Mouse (Mus musculus): ENCODE measurements at regions not wholly inside any gene's neighbourhood (a gene's known extent, or its start where the extent isn't known, plus 50 kb on each side); places are given as distances from the start of the nearest gene placed in this dataset.

GRCm38 (mm10) chr13:42358588-42358987 is 57.3 kb downstream of the Edn1 start:
- WGBS, result 85% methylated on average over 9 of the region's 9 CpGs
- no peak overlapping the region for H3K4me2 ChIP-seq (ENCODE audit: low read depth, low read length)
- H3K27ac ChIP-seq (ENCODE audit: low read depth, low read length), result no peak overlapping the region
- no peak overlapping the region for H3K9ac ChIP-seq (replicated peaks; ENCODE audit: low read depth, low read length)
- no peaks in the 10 kb centered on the region for H3K27me3 ChIP-seq (ENCODE audit: control insufficient read depth, insufficient read depth, low read length)
- no peak overlapping the region for H3K4me3 ChIP-seq (ENCODE audit: low read depth, low read length)
- no peaks in the 10 kb centered on the region for H3K36me3 ChIP-seq (ENCODE audit: control insufficient read depth, insufficient read depth, low read length)
- no peak for ATAC-seq (ENCODE audit: low read depth)
- H3K9me3 ChIP-seq (ENCODE audit: control insufficient read depth, low read length), result no peaks in the 10 kb centered on the region
- no peaks in the 10 kb centered on the region for H3K4me1 ChIP-seq (ENCODE audit: control insufficient read depth, insufficient read depth, low read length)

GRCm38 (mm10) chr13:42367655-42368554 is 66.6 kb downstream of the Edn1 start:
- Histone ChIP-seq H3K9ac (replicated peaks; ENCODE audit: low read depth, low read length) (no peak overlapping the region), H3K9me3 (ENCODE audit: control insufficient read depth, low read length) (no peaks in the 10 kb centered on the region), H3K36me3 (ENCODE audit: control insufficient read depth, insufficient read depth, low read length) (no peaks in the 10 kb centered on the region), H3K4me1 (ENCODE audit: control insufficient read depth, insufficient read depth, low read length) (no peaks in the 10 kb centered on the region), H3K27me3 (ENCODE audit: control insufficient read depth, insufficient read depth, low read length) (no peaks in the 10 kb centered on the region), H3K27ac (ENCODE audit: low read depth, low read length) (no peak overlapping the region), H3K4me3 (ENCODE audit: low read depth, low read length) (no peak overlapping the region), H3K4me2 (ENCODE audit: low read depth, low read length) (no peak overlapping the region)
- ATAC-seq (ENCODE audit: low read depth), result no peak
- 79% methylated on average over 7 of the region's 7 CpGs for WGBS

GRCm38 (mm10) chr13:42369826-42370225 is 68.5 kb downstream of the Edn1 start:
- no peak overlapping the region for H3K4me3 ChIP-seq (ENCODE audit: low read depth, low read length)
- H3K27me3 ChIP-seq (ENCODE audit: control insufficient read depth, insufficient read depth, low read length), result no peaks in the 10 kb centered on the region
- no peaks in the 10 kb centered on the region for H3K36me3 ChIP-seq (ENCODE audit: control insufficient read depth, insufficient read depth, low read length)
- no peak overlapping the region for H3K4me2 ChIP-seq (ENCODE audit: low read depth, low read length)
- no peak for ATAC-seq (ENCODE audit: low read depth)
- no peaks in the 10 kb centered on the region for H3K9me3 ChIP-seq (ENCODE audit: control insufficient read depth, low read length)
- H3K4me1 ChIP-seq (ENCODE audit: control insufficient read depth, insufficient read depth, low read length), result no peaks in the 10 kb centered on the region
- WGBS, result 91% methylated on average over 1 of the region's 1 CpGs
- no peak overlapping the region for H3K9ac ChIP-seq (replicated peaks; ENCODE audit: low read depth, low read length)
- H3K27ac ChIP-seq (ENCODE audit: low read depth, low read length), result no peak overlapping the region

GRCm38 (mm10) chr13:42372201-42372600 is 70.9 kb downstream of the Edn1 start:
- Histone ChIP-seq H3K4me2 (ENCODE audit: low read depth, low read length) (no peak overlapping the region), H3K4me1 (ENCODE audit: control insufficient read depth, insufficient read depth, low read length) (no peaks in the 10 kb centered on the region), H3K9ac (replicated peaks; ENCODE audit: low read depth, low read length) (no peak overlapping the region), H3K27ac (ENCODE audit: low read depth, low read length) (no peak overlapping the region), H3K4me3 (ENCODE audit: low read depth, low read length) (no peak overlapping the region), H3K9me3 (ENCODE audit: control insufficient read depth, low read length) (no peaks in the 10 kb centered on the region), H3K27me3 (ENCODE audit: control insufficient read depth, insufficient read depth, low read length) (no peaks in the 10 kb centered on the region), H3K36me3 (ENCODE audit: control insufficient read depth, insufficient read depth, low read length) (no peaks in the 10 kb centered on the region)
- no peak for ATAC-seq (ENCODE audit: low read depth)
- WGBS, result 89% methylated on average over 4 of the region's 4 CpGs

- Histone ChIP-seq H3K4me1 (ENCODE audit: control insufficient read depth, insufficient read depth, low read length) (no peaks in the 10 kb centered on the region), H3K9ac (replicated peaks; ENCODE audit: low read depth, low read length) (no peak overlapping the region), H3K27me3 (ENCODE audit: control insufficient read depth, insufficient read depth, low read length) (no peaks in the 10 kb centered on the region), H3K4me3 (ENCODE audit: low read depth, low read length) (no peak overlapping the region), H3K4me2 (ENCODE audit: low read depth, low read length) (no peak overlapping the region), H3K27ac (ENCODE audit: low read depth, low read length) (no peak overlapping the region), H3K9me3 (ENCODE audit: control insufficient read depth, low read length) (no peaks in the 10 kb centered on the region), H3K36me3 (ENCODE audit: control insufficient read depth, insufficient read depth, low read length) (no peaks in the 10 kb centered on the region)
- no peak for ATAC-seq (ENCODE audit: low read depth)
- WGBS, result 89% methylated on average over 8 of the region's 8 CpGs
These were observed 72.9 kb downstream of the Edn1 start for GRCm38 (mm10) chr13:42374181-42374596.

- Histone ChIP-seq H3K9ac (replicated peaks; ENCODE audit: low read depth, low read length) (no peak overlapping the region), H3K36me3 (ENCODE audit: control insufficient read depth, insufficient read depth, low read length) (no peaks in the 10 kb centered on the region), H3K4me3 (ENCODE audit: low read depth, low read length) (no peak overlapping the region), H3K27ac (ENCODE audit: low read depth, low read length) (no peak overlapping the region), H3K9me3 (ENCODE audit: control insufficient read depth, low read length) (no peaks in the 10 kb centered on the region), H3K27me3 (ENCODE audit: control insufficient read depth, insufficient read depth, low read length) (no peaks in the 10 kb centered on the region), H3K4me2 (ENCODE audit: low read depth, low read length) (no peak overlapping the region), H3K4me1 (ENCODE audit: control insufficient read depth, insufficient read depth, low read length) (no peaks in the 10 kb centered on the region)
- 87% methylated on average over 6 of the region's 6 CpGs for WGBS
- ATAC-seq (ENCODE audit: low read depth), result no peak
These were observed 78.4 kb downstream of the Edn1 start for GRCm38 (mm10) chr13:42379675-42380074.

GRCm38 (mm10) chr13:42383099-42383498 is 81.8 kb downstream of the Edn1 start:
- Histone ChIP-seq H3K36me3 (ENCODE audit: control insufficient read depth, insufficient read depth, low read length) (no peaks in the 10 kb centered on the region), H3K27ac (ENCODE audit: low read depth, low read length) (no peak overlapping the region), H3K9me3 (ENCODE audit: control insufficient read depth, low read length) (no peaks in the 10 kb centered on the region), H3K4me3 (ENCODE audit: low read depth, low read length) (no peak overlapping the region), H3K4me1 (ENCODE audit: control insufficient read depth, insufficient read depth, low read length) (no peaks in the 10 kb centered on the region), H3K4me2 (ENCODE audit: low read depth, low read length) (no peak overlapping the region), H3K27me3 (ENCODE audit: control insufficient read depth, insufficient read depth, low read length) (no peaks in the 10 kb centered on the region), H3K9ac (replicated peaks; ENCODE audit: low read depth, low read length) (no peak overlapping the region)
- ATAC-seq (ENCODE audit: low read depth), result no peak
- 76% methylated on average over 4 of the region's 4 CpGs for WGBS

GRCm38 (mm10) chr13:42390389-42390788 is 89.1 kb downstream of the Edn1 start:
- H3K9ac ChIP-seq (replicated peaks; ENCODE audit: low read depth, low read length), result no peak overlapping the region
- H3K4me3 ChIP-seq (ENCODE audit: low read depth, low read length), result no peak overlapping the region
- H3K27me3 ChIP-seq (ENCODE audit: control insufficient read depth, insufficient read depth, low read length), result no peaks in the 10 kb centered on the region
- no peak for ATAC-seq (ENCODE audit: low read depth)
- 100% methylated on average over 1 of the region's 1 CpGs for WGBS
- no peaks in the 10 kb centered on the region for H3K36me3 ChIP-seq (ENCODE audit: control insufficient read depth, insufficient read depth, low read length)
- no peak overlapping the region for H3K27ac ChIP-seq (ENCODE audit: low read depth, low read length)
- H3K9me3 ChIP-seq (ENCODE audit: control insufficient read depth, low read length), result no peaks in the 10 kb centered on the region
- H3K4me1 ChIP-seq (ENCODE audit: control insufficient read depth, insufficient read depth, low read length), result no peaks in the 10 kb centered on the region
- no peak overlapping the region for H3K4me2 ChIP-seq (ENCODE audit: low read depth, low read length)

- no peaks in the 10 kb centered on the region for H3K27me3 ChIP-seq (ENCODE audit: control insufficient read depth, insufficient read depth, low read length)
- no peak for ATAC-seq (ENCODE audit: low read depth)
- no peaks in the 10 kb centered on the region for H3K4me1 ChIP-seq (ENCODE audit: control insufficient read depth, insufficient read depth, low read length)
- H3K27ac ChIP-seq (ENCODE audit: low read depth, low read length), result no peak overlapping the region
- no peaks in the 10 kb centered on the region for H3K36me3 ChIP-seq (ENCODE audit: control insufficient read depth, insufficient read depth, low read length)
- WGBS, result 77% methylated on average over 9 of the region's 9 CpGs
- no peak overlapping the region for H3K4me3 ChIP-seq (ENCODE audit: low read depth, low read length)
- no peak overlapping the region for H3K9ac ChIP-seq (replicated peaks; ENCODE audit: low read depth, low read length)
- no peak overlapping the region for H3K4me2 ChIP-seq (ENCODE audit: low read depth, low read length)
- no peaks in the 10 kb centered on the region for H3K9me3 ChIP-seq (ENCODE audit: control insufficient read depth, low read length)
These were observed 90.2 kb downstream of the Edn1 start for GRCm38 (mm10) chr13:42391330-42392005.

Data from neural tube, embryonic 14.5 days (tissue).